Mouse (Mus musculus) urinary bladder, postnatal 14 days (tissue): ENCODE results near the gene Fhad1.

Experiments
- DNase-seq: peaks from one replicate; pipeline ENCODE4 v3.0.0; 2021; ENCODE audit warnings: low spot score

Gene Fhad1

GRCm38 (mm10) chr4:141932785-141933574 lies 81.9 kb downstream of the Fhad1 start:
- DNase-seq: no peak

GRCm38 (mm10) chr4:141931526-141931925 lies 83.4 kb downstream of the Fhad1 start:
- DNase-seq: no peak

- DNase-seq: no peak
Measured at GRCm38 (mm10) chr4:141930001-141930400, 84.9 kb downstream of the Fhad1 start.

- peak; percentile 67 for DNase-seq
Measured at GRCm38 (mm10) chr4:141928881-141929281, 86.0 kb downstream of the Fhad1 start.

GRCm38 (mm10) chr4:141925781-141926345 lies 89.0 kb downstream of the Fhad1 start:
- no peak for DNase-seq

- no peak for DNase-seq
Measured at GRCm38 (mm10) chr4:141923961-141924360, 90.9 kb downstream of the Fhad1 start.

- DNase-seq: no peak
Measured at GRCm38 (mm10) chr4:141920391-141920790, 94.5 kb downstream of the Fhad1 start.

GRCm38 (mm10) chr4:141917735-141918419 lies 97.0 kb downstream of the Fhad1 start:
- no peak for DNase-seq

GRCm38 (mm10) chr4:141914040-141914439 lies 100.8 kb downstream of the Fhad1 start:
- DNase-seq: peak; percentile 31

- DNase-seq: no peak
Measured at GRCm38 (mm10) chr4:141913201-141913993, 101.5 kb downstream of the Fhad1 start.

- no peak for DNase-seq
Measured at GRCm38 (mm10) chr4:141904710-141905109, 110.2 kb downstream of the Fhad1 start.

- DNase-seq: no peak
Measured at GRCm38 (mm10) chr4:141902479-141902858, 112.4 kb downstream of the Fhad1 start.

- DNase-seq: no peak
Measured at GRCm38 (mm10) chr4:141901711-141902478, 113.0 kb downstream of the Fhad1 start.

- DNase-seq: no peak
Measured at GRCm38 (mm10) chr4:141900421-141900820, 114.5 kb downstream of the Fhad1 start.

- peak; percentile 17 for DNase-seq
Measured at GRCm38 (mm10) chr4:141899936-141900335, 114.9 kb downstream of the Fhad1 start.

GRCm38 (mm10) chr4:141898905-141899304 lies 116.0 kb downstream of the Fhad1 start:
- DNase-seq: no peak

GRCm38 (mm10) chr4:141897838-141898237 lies 117.0 kb downstream of the Fhad1 start:
- DNase-seq: no peak

- DNase-seq: no peak
Measured at GRCm38 (mm10) chr4:141897225-141897624, 117.7 kb downstream of the Fhad1 start.

- DNase-seq: peak; percentile 15
Measured at GRCm38 (mm10) chr4:141895772-141896171, 119.1 kb downstream of the Fhad1 start.

- DNase-seq: no peak
Measured at GRCm38 (mm10) chr4:141893157-141893784, 121.6 kb downstream of the Fhad1 start.

GRCm38 (mm10) chr4:141886385-141886968 lies 128.4 kb downstream of the Fhad1 start:
- DNase-seq: no peak
